Mouse (Mus musculus) liver, adult 2 months (tissue): ENCODE results near the gene Slc26a10.

Source experiments
- CTCF ChIP-seq: fragments of 200-500 bp; IDR thresholded peaks from 2 replicates; pipeline ENCODE4 v1.5.1; 2011; ENCODE audit warnings: low read depth, low read length, control low read depth
- POLR2A ChIP-seq: fragments of 200-500 bp; IDR thresholded peaks from 2 replicates; pipeline ENCODE4 v1.6.1; 2011; ENCODE audit warnings: low read length, control low read depth; ENCODE audit not compliant: insufficient read depth; ENCODE audit errors: extremely low read depth

DNA sequence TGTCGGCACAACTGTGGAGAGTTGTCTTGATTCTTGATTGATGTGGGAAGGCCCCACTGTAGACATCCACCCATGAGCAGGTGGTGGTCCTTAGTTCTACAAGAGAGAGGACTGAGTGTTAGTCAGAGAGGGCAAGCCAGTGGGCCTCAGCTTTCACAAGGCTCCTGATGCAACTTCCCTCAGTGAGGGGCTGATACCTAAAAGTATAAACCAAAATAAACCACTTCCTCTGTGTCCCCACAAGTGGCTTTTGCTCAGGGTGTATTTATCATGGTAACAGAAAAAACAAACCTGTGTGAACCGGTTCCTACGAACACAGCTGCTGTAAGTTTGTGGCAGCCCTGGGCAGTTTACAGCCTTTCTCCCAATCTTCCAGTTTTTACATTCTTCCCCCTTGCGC is 43.9 kb downstream of the Slc26a10 start:
- no peak for TF ChIP-seq CTCF
- no peak for TF ChIP-seq POLR2A
